Mouse (Mus musculus): Measurements from ENCODE around the gene Rtf1. TPM values are rescaled to one million over a fixed set of nuclear protein-coding genes. Genes with fewer than 3 reads are reported as not detected.

Gene Rtf1
- polyA plus RNA-seq, 1 experiment from 2014 or later = 40.8 TPM

DNA sequence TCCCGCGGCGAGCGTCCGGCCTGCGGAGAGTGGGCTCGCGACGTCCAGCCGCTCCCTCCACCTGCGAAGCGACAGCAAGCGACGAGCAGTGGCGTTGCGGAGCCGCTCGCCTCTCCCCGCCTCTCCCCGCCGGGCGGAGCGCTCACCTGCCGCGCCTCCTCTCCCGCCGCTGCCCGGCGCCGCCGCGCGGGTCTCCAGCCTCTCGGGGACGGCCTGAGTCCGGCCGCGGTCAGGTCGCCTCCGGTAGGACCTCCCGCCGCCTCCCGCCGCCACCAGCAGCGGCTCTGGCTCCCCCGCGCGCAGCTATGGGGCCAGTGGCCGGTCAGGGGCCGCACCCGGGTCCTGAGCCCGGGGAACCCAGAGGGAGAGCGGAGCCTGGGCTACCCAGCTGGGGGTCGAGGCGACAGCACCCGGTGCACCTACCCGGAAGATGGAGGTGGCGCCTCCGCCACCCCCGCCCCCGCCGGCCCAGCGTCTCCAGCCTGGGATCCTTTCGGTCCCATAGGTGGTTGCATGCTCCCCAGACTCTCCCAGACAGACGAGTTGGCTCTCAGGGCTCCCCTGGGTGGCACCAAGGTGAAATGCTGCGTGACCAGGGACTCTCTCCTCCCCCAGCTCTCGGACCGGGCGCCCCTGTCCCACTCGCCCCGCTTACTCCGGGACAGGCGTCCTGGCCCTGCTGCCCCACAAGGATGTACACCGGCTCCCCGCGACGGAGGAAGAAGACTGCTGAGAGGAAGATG, 83.4 kb downstream of the Rtf1 start:
- Histone ChIP-seq H3K36me3 (ENCODE audit: control insufficient read depth, insufficient read depth, low read length) (no peaks in the 10 kb centered on the region), H3K4me2 (replicated peaks; ENCODE audit: low read depth, low read length) (peak overlapping the region; percentile 98), H3K9me3 (ENCODE audit: control insufficient read depth, low read length) (no peaks in the 10 kb centered on the region), H3K4me1 (replicated peaks; ENCODE audit: control insufficient read depth, insufficient read depth, low read length) (peaks cover 10% of the 10 kb centered on the region; the same call in 1 of the 2 replicates), H3K4me3 (ENCODE audit: low read depth, low read length) (peak overlapping the region; percentile 64), H3K9ac (ENCODE audit: low read depth, low read length) (peak overlapping the region; percentile 55), H3K27ac (ENCODE audit: low read depth, low read length) (no peak overlapping the region), H3K27me3 (ENCODE audit: control insufficient read depth, insufficient read depth, low read length) (peaks cover 46% of the 10 kb centered on the region)
- 1% methylated on average over 36 of the region's 77 CpGs for WGBS
- ATAC-seq (ENCODE audit: low FRiP score) (peak; percentile 63), DNase-seq (ENCODE audit: low spot score) (peak; percentile 56)

DNA sequence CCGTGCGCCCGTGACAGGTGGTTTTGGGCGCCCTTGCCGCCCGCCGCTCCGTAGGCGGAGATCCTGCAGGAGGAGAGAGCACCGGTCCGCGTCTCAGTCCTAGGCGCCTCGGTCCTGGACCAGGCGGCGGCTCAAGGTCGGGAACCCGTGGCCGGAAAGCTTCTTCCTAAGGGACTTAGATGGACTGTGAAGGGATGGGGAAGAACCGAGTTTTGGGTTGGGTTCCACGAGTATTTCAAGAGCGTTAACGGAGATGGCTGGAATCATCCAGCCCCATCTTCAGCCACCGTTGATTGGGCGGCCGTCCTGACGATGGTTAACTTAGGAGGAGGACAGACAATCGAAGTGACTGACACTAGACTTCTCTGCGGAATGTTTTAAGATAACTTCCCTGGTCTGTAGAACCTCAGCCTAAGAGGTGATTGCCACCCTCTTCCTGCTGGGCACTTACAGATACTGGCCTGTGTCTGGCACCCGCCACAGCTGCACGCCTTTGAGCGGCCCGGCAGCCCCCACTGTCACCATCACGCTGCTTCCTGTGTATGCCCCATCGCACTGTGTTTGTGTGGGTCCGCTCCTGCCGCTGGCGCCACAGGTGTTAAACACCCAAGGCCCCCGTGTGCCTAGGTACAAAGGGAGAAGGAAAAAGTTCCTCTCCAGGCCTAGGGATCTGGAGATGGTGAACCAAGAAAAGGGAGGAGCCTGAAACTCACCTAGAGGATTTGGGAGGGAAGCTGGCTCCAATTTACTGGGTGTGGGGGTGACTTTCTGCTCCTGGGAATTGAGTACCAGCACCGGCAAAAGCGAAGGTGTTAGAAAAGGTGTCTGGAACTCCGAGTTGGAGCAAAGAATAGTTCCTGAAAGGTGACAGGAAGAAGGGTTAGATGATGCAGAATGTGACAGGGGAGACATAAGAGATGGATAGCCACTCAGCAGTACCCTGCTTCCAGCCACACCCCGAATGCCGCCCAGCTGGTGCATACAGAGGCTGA, 84.3 kb downstream of the Rtf1 start:
- DNase-seq (ENCODE audit: low spot score) (no peak), ATAC-seq (ENCODE audit: low FRiP score) (no peak)
- H3K9ac ChIP-seq (ENCODE audit: low read depth, low read length) = no peak overlapping the region
- peak overlapping the region; percentile 98 for H3K4me2 ChIP-seq (replicated peaks; ENCODE audit: low read depth, low read length)
- 0 out of 2 replicates have a peak, but pooled peaks cover 2% of the 10 kb centered on the region for H3K36me3 ChIP-seq (ENCODE audit: control insufficient read depth, insufficient read depth, low read length)
- H3K4me3 ChIP-seq (ENCODE audit: low read depth, low read length) = peak overlapping the region; percentile 64
- WGBS = 6% methylated on average over 43 of the region's 44 CpGs
- H3K4me1 ChIP-seq (replicated peaks; ENCODE audit: control insufficient read depth, insufficient read depth, low read length) = peaks cover 10% of the 10 kb centered on the region; the same call in 1 of the 2 replicates
- H3K27me3 ChIP-seq (ENCODE audit: control insufficient read depth, insufficient read depth, low read length) = peaks cover 44% of the 10 kb centered on the region
- no peak overlapping the region for H3K27ac ChIP-seq (ENCODE audit: low read depth, low read length)
- no peaks in the 10 kb centered on the region for H3K9me3 ChIP-seq (ENCODE audit: control insufficient read depth, low read length)

DNA sequence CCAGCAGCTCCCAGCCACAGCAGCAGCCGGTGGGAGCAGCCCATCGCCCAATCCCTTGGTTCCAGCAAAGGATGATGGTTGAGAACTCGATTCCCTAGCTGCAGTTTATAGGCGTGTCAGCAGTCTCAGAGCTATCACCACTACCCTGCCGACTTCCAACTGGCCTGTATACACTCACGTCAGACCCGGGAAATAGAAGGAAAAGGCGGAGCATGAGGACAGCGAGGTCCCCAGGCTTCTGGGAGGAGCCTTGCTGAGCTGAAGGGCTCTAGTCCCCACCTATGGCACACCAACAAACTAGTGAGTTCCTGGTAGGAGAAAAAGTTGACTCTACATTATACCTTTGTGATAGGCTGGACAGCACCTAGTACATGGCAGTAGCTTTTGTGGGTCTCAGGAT, 85.4 kb downstream of the Rtf1 start, which contains the start of gene Ltk:
Ltk (minus strand) TSS at position 181 of the 400 bp plus-strand sequence.
- WGBS = 20% methylated on average over 9 of the region's 9 CpGs
- no peak within 1 kb of the TSS for H3K9ac ChIP-seq (ENCODE audit: low read depth, low read length)
- H3K27me3 ChIP-seq (ENCODE audit: control insufficient read depth, insufficient read depth, low read length) = peaks cover 44% of the 10 kb centered on the region
- DNase-seq (ENCODE audit: low spot score) (no peak), ATAC-seq (ENCODE audit: low FRiP score) (no peak)
- H3K4me2 ChIP-seq (replicated peaks; ENCODE audit: low read depth, low read length) = no peak within 1 kb of the TSS
- H3K4me1 ChIP-seq (replicated peaks; ENCODE audit: control insufficient read depth, insufficient read depth, low read length) = peaks cover 10% of the 10 kb centered on the region; the same call in 1 of the 2 replicates
- no peak within 1 kb of the TSS for H3K27ac ChIP-seq (ENCODE audit: low read depth, low read length)
- no peaks in the 10 kb centered on the region for H3K9me3 ChIP-seq (ENCODE audit: control insufficient read depth, low read length)
- H3K36me3 ChIP-seq (ENCODE audit: control insufficient read depth, insufficient read depth, low read length) = 0 out of 2 replicates have a peak, but pooled peaks cover 3% of the 10 kb centered on the region
- no peak within 1 kb of the TSS for H3K4me3 ChIP-seq (ENCODE audit: low read depth, low read length)

DNA sequence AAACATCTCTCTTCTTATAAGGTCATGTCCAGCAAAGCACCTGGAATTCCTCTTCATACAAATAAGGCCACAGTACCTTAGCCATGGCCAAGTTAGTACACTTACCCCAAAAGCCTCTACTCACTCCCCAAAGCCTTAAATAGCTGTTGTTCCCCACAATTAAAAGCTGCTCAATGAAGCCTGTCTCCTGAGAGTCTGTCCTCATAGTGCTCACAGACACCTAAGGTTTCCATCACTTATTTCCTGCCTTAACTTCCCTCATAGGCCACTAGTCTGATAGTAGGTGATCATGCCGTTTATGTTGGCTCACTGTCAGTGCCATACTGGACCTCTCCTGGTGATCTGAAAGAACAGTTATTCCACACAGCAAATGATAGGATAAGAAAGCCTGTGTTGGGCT, 87.4 kb downstream of the Rtf1 start:
- DNase-seq (ENCODE audit: low spot score) = no peak
- no peak overlapping the region for H3K4me3 ChIP-seq (ENCODE audit: low read depth, low read length)
- H3K36me3 ChIP-seq (ENCODE audit: control insufficient read depth, insufficient read depth, low read length) = 0 out of 2 replicates have a peak, but pooled peaks cover 3% of the 10 kb centered on the region
- no peak overlapping the region for H3K27ac ChIP-seq (ENCODE audit: low read depth, low read length)
- no peak overlapping the region for H3K9ac ChIP-seq (ENCODE audit: low read depth, low read length)
- 76% methylated on average over 1 of the region's 1 CpGs for WGBS
- no peaks in the 10 kb centered on the region for H3K9me3 ChIP-seq (ENCODE audit: control insufficient read depth, low read length)
- H3K4me1 ChIP-seq (replicated peaks; ENCODE audit: control insufficient read depth, insufficient read depth, low read length) = peaks cover 10% of the 10 kb centered on the region; the same call in 1 of the 2 replicates
- H3K4me2 ChIP-seq (replicated peaks; ENCODE audit: low read depth, low read length) = no peak overlapping the region
- ATAC-seq (ENCODE audit: low FRiP score) = no peak
- peaks cover 35% of the 10 kb centered on the region for H3K27me3 ChIP-seq (ENCODE audit: control insufficient read depth, insufficient read depth, low read length)

DNA sequence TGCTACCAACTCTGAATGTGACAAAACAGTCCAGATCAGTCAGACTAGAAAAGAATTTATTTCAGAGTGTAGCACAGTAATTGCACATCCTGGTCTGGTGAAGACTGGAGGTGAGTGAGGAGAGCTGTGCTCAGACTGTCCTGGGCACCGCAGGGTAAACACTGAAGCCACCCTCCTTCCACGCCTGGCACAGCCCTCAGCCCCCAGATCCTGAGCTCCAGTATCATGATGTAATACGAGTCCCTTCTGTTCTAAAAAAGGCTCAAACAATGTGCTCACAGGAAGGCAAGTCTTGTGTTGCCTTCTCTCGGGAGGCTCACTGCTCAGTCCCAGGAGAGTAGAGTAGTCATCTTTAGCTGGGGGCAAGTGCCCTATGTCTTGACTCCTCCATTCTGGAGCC, 89.1 kb downstream of the Rtf1 start:
- Histone ChIP-seq H3K9ac (ENCODE audit: low read depth, low read length) (no peak overlapping the region), H3K4me2 (replicated peaks; ENCODE audit: low read depth, low read length) (no peak overlapping the region), H3K27me3 (ENCODE audit: control insufficient read depth, insufficient read depth, low read length) (peaks cover 19% of the 10 kb centered on the region), H3K4me3 (ENCODE audit: low read depth, low read length) (no peak overlapping the region), H3K9me3 (ENCODE audit: control insufficient read depth, low read length) (no peaks in the 10 kb centered on the region), H3K27ac (ENCODE audit: low read depth, low read length) (no peak overlapping the region), H3K4me1 (replicated peaks; ENCODE audit: control insufficient read depth, insufficient read depth, low read length) (0 out of 2 replicates have a peak, but pooled peaks cover 3% of the 10 kb centered on the region), H3K36me3 (ENCODE audit: control insufficient read depth, insufficient read depth, low read length) (0 out of 2 replicates have a peak, but pooled peaks cover 3% of the 10 kb centered on the region)
- WGBS = 81% methylated on average over 4 of the region's 4 CpGs
- DNase-seq (ENCODE audit: low spot score) (no peak), ATAC-seq (ENCODE audit: low FRiP score) (no peak)

DNA sequence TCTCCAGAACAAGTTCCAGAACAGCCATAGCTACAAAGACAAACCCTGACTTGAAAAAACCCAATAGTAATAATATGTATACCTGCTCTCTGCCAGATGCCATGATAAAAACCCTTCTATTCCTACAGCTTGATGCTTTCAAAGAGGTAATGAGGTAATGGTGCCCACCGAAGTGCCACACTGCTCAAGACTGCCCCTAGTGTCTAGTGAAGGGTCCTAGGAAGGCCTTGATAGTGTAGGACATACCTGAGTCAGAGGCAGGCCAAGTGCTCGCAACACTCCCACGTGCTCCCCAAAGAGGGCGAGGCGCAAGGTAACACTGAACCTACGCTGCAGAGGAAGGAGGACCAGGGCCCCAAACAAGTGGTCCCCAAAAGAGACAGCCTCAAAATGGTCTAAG, 92.4 kb downstream of the Rtf1 start:
- WGBS = 92% methylated on average over 6 of the region's 6 CpGs
- no peak for ATAC-seq (ENCODE audit: low FRiP score)

More for the DNA sequence above, 92.4 kb downstream of the Rtf1 start:
- Histone ChIP-seq H3K9ac (ENCODE audit: low read depth, low read length) (no peak overlapping the region), H3K27ac (ENCODE audit: low read depth, low read length) (no peak overlapping the region), H3K27me3 (ENCODE audit: control insufficient read depth, insufficient read depth, low read length) (no peaks in the 10 kb centered on the region; the same call in 1 of the 2 replicates), H3K4me3 (ENCODE audit: low read depth, low read length) (no peak overlapping the region), H3K36me3 (ENCODE audit: control insufficient read depth, insufficient read depth, low read length) (peaks cover 10% of the 10 kb centered on the region; the same call in 1 of the 2 replicates), H3K4me1 (replicated peaks; ENCODE audit: control insufficient read depth, insufficient read depth, low read length) (no peaks in the 10 kb centered on the region), H3K4me2 (replicated peaks; ENCODE audit: low read depth, low read length) (no peak overlapping the region), H3K9me3 (ENCODE audit: control insufficient read depth, low read length) (no peaks in the 10 kb centered on the region)
- DNase-seq (ENCODE audit: low spot score) = no peak

Other genes starting within 250 kb of the Rtf1 start
- gene Ino80, start 197.4 kb upstream of the Rtf1 start, polyA plus RNA-seq (2014; fragmentation: Nextera tagmentation; extraction: Ambion mirVana) = 3.7 and 5.6 TPM in 2 replicates
- 0.40 and 0.49 TPM in 2 replicates for gene Exd1, start 127.4 kb upstream of the Rtf1 start, polyA plus RNA-seq (2014; fragmentation: Nextera tagmentation; extraction: Ambion mirVana)
- 62.3 and 69.6 TPM in 2 replicates for gene Chp1, start 127.4 kb upstream of the Rtf1 start, polyA plus RNA-seq (2014; fragmentation: Nextera tagmentation; extraction: Ambion mirVana)
- gene Nusap1, start 56.8 kb upstream of the Rtf1 start, polyA plus RNA-seq (2014; fragmentation: Nextera tagmentation; extraction: Ambion mirVana) = 87.1 and 89.1 TPM in 2 replicates
- 30.7 and 33.2 TPM in 2 replicates for gene Oip5, start 56.6 kb upstream of the Rtf1 start, polyA plus RNA-seq (2014; fragmentation: Nextera tagmentation; extraction: Ambion mirVana)
- 42.1 TPM in 2 replicates for gene Ndufaf1, start 12.2 kb upstream of the Rtf1 start, polyA plus RNA-seq (2014; fragmentation: Nextera tagmentation; extraction: Ambion mirVana)
- 0.60 and 0.89 TPM in 2 replicates for gene Itpka, start 67.3 kb downstream of the Rtf1 start, polyA plus RNA-seq (2014; fragmentation: Nextera tagmentation; extraction: Ambion mirVana)
- 0.08 and 0.46 TPM in 2 replicates for gene Ltk, start 85.4 kb downstream of the Rtf1 start, polyA plus RNA-seq (2014; fragmentation: Nextera tagmentation; extraction: Ambion mirVana)
- gene Rpap1, start 112.5 kb downstream of the Rtf1 start, polyA plus RNA-seq (2014; fragmentation: Nextera tagmentation; extraction: Ambion mirVana) = 19.0 and 19.9 TPM in 2 replicates
- gene Tyro3, start 122.7 kb downstream of the Rtf1 start, polyA plus RNA-seq (2014; fragmentation: Nextera tagmentation; extraction: Ambion mirVana) = 16.6 and 17.5 TPM in 2 replicates
- gene Mga, start 222.2 kb downstream of the Rtf1 start, polyA plus RNA-seq (2014; fragmentation: Nextera tagmentation; extraction: Ambion mirVana) = 31.4 and 43.8 TPM in 2 replicates